Mouse (Mus musculus) olfactory bulb, adult 2 months (tissue): ENCODE results near the gene Gemin5.

Source experiments
- CTCF ChIP-seq: fragments of 200-500 bp; IDR thresholded peaks from 2 replicates; pipeline ENCODE4 v1.5.1; 2012; ENCODE audit warnings: low read depth, mild to moderate bottlenecking, low read length, moderate library complexity; ENCODE audit not compliant: insufficient read depth
- POLR2A ChIP-seq: fragments of 200-500 bp; IDR thresholded peaks from 2 replicates; pipeline ENCODE4 v1.6.1; 2012; ENCODE audit warnings: mild to moderate bottlenecking, low read depth, low read length, moderate library complexity; ENCODE audit not compliant: insufficient read depth

DNA sequence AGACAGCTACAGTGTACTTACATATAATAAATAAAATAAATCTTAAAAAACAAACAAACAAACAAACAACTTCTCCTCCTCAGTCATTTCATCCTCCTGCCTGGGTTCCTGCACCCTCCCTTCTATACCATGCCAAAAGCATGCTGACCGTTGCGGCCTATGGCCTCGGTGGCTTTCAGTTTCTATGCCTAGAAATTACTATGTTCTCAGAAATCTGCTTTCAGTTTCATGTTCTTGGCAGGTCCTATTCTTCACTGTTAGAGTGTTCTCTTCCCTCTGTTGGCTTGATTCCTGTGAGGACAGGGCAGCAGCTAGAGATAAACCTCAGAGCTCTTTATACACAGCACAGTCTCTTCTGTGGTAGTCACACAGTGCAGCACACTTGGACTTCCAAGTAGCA lies 15.2 kb upstream of the Gemin5 start:
- TF ChIP-seq CTCF (no peak), POLR2A (no peak)
